Mouse (Mus musculus): Measurements from ENCODE around the gene Lrrc4. TPM values are rescaled to one million over a fixed set of nuclear protein-coding genes. Genes with fewer than 3 reads are reported as not detected.

Lrrc4 gene
- polyA plus RNA-seq, 1 experiment from 2014 or later, result 1.0 TPM

GRCm38 (mm10) chr6:28621431-28621830, 210.1 kb downstream of the Lrrc4 start:
- DNase-seq (ENCODE audit: low spot score), result no peak
- WGBS, result 82% methylated on average over 4 of the region's 4 CpGs
- Histone ChIP-seq H3K36me3 (ENCODE audit: control insufficient read depth, insufficient read depth, low read length) (peaks cover 7% of the 10 kb centered on the region; the same call in 1 of the 2 replicates), H3K4me2 (ENCODE audit: low read depth, low read length) (no peak overlapping the region), H3K4me1 (ENCODE audit: control insufficient read depth, insufficient read depth, low read length) (peaks cover 9% of the 10 kb centered on the region), H3K9ac (ENCODE audit: low read depth, low read length) (no peak overlapping the region), H3K27me3 (replicated peaks; ENCODE audit: control insufficient read depth, insufficient read depth, low read length) (no peaks in the 10 kb centered on the region), H3K9me3 (ENCODE audit: control insufficient read depth, low read length) (no peaks in the 10 kb centered on the region), H3K27ac (replicated peaks; ENCODE audit: low read depth, low read length) (no peak overlapping the region), H3K4me3 (ENCODE audit: low read depth, low read length) (no peak overlapping the region)
- no peak for ATAC-seq (ENCODE audit: low read depth)

- Histone ChIP-seq H3K27me3 (replicated peaks; ENCODE audit: control insufficient read depth, insufficient read depth, low read length) (no peaks in the 10 kb centered on the region), H3K4me2 (ENCODE audit: low read depth, low read length) (no peak overlapping the region), H3K36me3 (ENCODE audit: control insufficient read depth, insufficient read depth, low read length) (no peaks in the 10 kb centered on the region), H3K9me3 (ENCODE audit: control insufficient read depth, low read length) (no peaks in the 10 kb centered on the region), H3K27ac (replicated peaks; ENCODE audit: low read depth, low read length) (no peak overlapping the region), H3K4me3 (ENCODE audit: low read depth, low read length) (no peak overlapping the region), H3K9ac (ENCODE audit: low read depth, low read length) (no peak overlapping the region), H3K4me1 (ENCODE audit: control insufficient read depth, insufficient read depth, low read length) (peaks cover 9% of the 10 kb centered on the region)
- WGBS, result 41% methylated on average over 7 of the region's 7 CpGs
- no peak for DNase-seq (ENCODE audit: low spot score)
- ATAC-seq (ENCODE audit: low read depth), result no peak
Measured at GRCm38 (mm10) chr6:28618751-28619153, 212.8 kb downstream of the Lrrc4 start.

GRCm38 (mm10) chr6:28618299-28618698, 213.2 kb downstream of the Lrrc4 start:
- WGBS, result 62% methylated on average over 3 of the region's 3 CpGs
- Histone ChIP-seq H3K9ac (ENCODE audit: low read depth, low read length) (no peak overlapping the region), H3K27me3 (replicated peaks; ENCODE audit: control insufficient read depth, insufficient read depth, low read length) (no peaks in the 10 kb centered on the region), H3K4me2 (ENCODE audit: low read depth, low read length) (no peak overlapping the region), H3K4me3 (ENCODE audit: low read depth, low read length) (no peak overlapping the region), H3K9me3 (ENCODE audit: control insufficient read depth, low read length) (no peaks in the 10 kb centered on the region), H3K4me1 (ENCODE audit: control insufficient read depth, insufficient read depth, low read length) (peaks cover 13% of the 10 kb centered on the region), H3K36me3 (ENCODE audit: control insufficient read depth, insufficient read depth, low read length) (no peaks in the 10 kb centered on the region), H3K27ac (replicated peaks; ENCODE audit: low read depth, low read length) (no peak overlapping the region)
- ATAC-seq (ENCODE audit: low read depth), result no peak
- no peak for DNase-seq (ENCODE audit: low spot score)

GRCm38 (mm10) chr6:28615966-28616365, 215.6 kb downstream of the Lrrc4 start:
- Histone ChIP-seq H3K9me3 (ENCODE audit: control insufficient read depth, low read length) (no peaks in the 10 kb centered on the region), H3K36me3 (ENCODE audit: control insufficient read depth, insufficient read depth, low read length) (no peaks in the 10 kb centered on the region), H3K9ac (ENCODE audit: low read depth, low read length) (no peak overlapping the region), H3K4me3 (ENCODE audit: low read depth, low read length) (no peak overlapping the region), H3K27me3 (replicated peaks; ENCODE audit: control insufficient read depth, insufficient read depth, low read length) (no peaks in the 10 kb centered on the region), H3K27ac (replicated peaks; ENCODE audit: low read depth, low read length) (no peak overlapping the region), H3K4me2 (ENCODE audit: low read depth, low read length) (no peak overlapping the region), H3K4me1 (ENCODE audit: control insufficient read depth, insufficient read depth, low read length) (peaks cover 15% of the 10 kb centered on the region)
- WGBS, result 50% methylated on average over 3 of the region's 3 CpGs
- DNase-seq (ENCODE audit: low spot score), result no peak
- ATAC-seq (ENCODE audit: low read depth), result no peak

GRCm38 (mm10) chr6:28615408-28615807, 216.1 kb downstream of the Lrrc4 start:
- Histone ChIP-seq H3K27me3 (replicated peaks; ENCODE audit: control insufficient read depth, insufficient read depth, low read length) (no peaks in the 10 kb centered on the region), H3K9me3 (ENCODE audit: control insufficient read depth, low read length) (no peaks in the 10 kb centered on the region), H3K4me3 (ENCODE audit: low read depth, low read length) (no peak overlapping the region), H3K4me1 (ENCODE audit: control insufficient read depth, insufficient read depth, low read length) (peaks cover 15% of the 10 kb centered on the region), H3K36me3 (ENCODE audit: control insufficient read depth, insufficient read depth, low read length) (no peaks in the 10 kb centered on the region), H3K4me2 (ENCODE audit: low read depth, low read length) (no peak overlapping the region), H3K27ac (replicated peaks; ENCODE audit: low read depth, low read length) (no peak overlapping the region), H3K9ac (ENCODE audit: low read depth, low read length) (no peak overlapping the region)
- WGBS, result 70% methylated on average over 3 of the region's 3 CpGs
- DNase-seq (ENCODE audit: low spot score) (no peak), ATAC-seq (ENCODE audit: low read depth) (no peak)

GRCm38 (mm10) chr6:28614856-28615255, 216.7 kb downstream of the Lrrc4 start:
- WGBS, result 87% methylated on average over 4 of the region's 4 CpGs
- no peaks in the 10 kb centered on the region for H3K9me3 ChIP-seq (ENCODE audit: control insufficient read depth, low read length)
- peaks cover 15% of the 10 kb centered on the region for H3K4me1 ChIP-seq (ENCODE audit: control insufficient read depth, insufficient read depth, low read length)
- no peak overlapping the region for H3K9ac ChIP-seq (ENCODE audit: low read depth, low read length)
- H3K4me3 ChIP-seq (ENCODE audit: low read depth, low read length), result no peak overlapping the region
- H3K27me3 ChIP-seq (replicated peaks; ENCODE audit: control insufficient read depth, insufficient read depth, low read length), result no peaks in the 10 kb centered on the region
- no peak overlapping the region for H3K27ac ChIP-seq (replicated peaks; ENCODE audit: low read depth, low read length)
- no peak for DNase-seq (ENCODE audit: low spot score)
- no peaks in the 10 kb centered on the region for H3K36me3 ChIP-seq (ENCODE audit: control insufficient read depth, insufficient read depth, low read length)
- no peak overlapping the region for H3K4me2 ChIP-seq (ENCODE audit: low read depth, low read length)
- no peak for ATAC-seq (ENCODE audit: low read depth)

GRCm38 (mm10) chr6:28613441-28613840, 218.1 kb downstream of the Lrrc4 start:
- Histone ChIP-seq H3K9me3 (ENCODE audit: control insufficient read depth, low read length) (no peaks in the 10 kb centered on the region), H3K4me3 (ENCODE audit: low read depth, low read length) (no peak overlapping the region), H3K27me3 (replicated peaks; ENCODE audit: control insufficient read depth, insufficient read depth, low read length) (no peaks in the 10 kb centered on the region), H3K27ac (replicated peaks; ENCODE audit: low read depth, low read length) (no peak overlapping the region), H3K9ac (ENCODE audit: low read depth, low read length) (no peak overlapping the region), H3K36me3 (ENCODE audit: control insufficient read depth, insufficient read depth, low read length) (no peaks in the 10 kb centered on the region), H3K4me2 (ENCODE audit: low read depth, low read length) (no peak overlapping the region), H3K4me1 (ENCODE audit: control insufficient read depth, insufficient read depth, low read length) (peaks cover 10% of the 10 kb centered on the region)
- WGBS, result 67% methylated on average over 4 of the region's 4 CpGs
- no peak for ATAC-seq (ENCODE audit: low read depth)
- DNase-seq (ENCODE audit: low spot score), result no peak

Other genes with a start within 250 kb of the Lrrc4 start
- 0.18 TPM in 1 of 2 replicates, not detected in the other for gene Lep, start 228.5 kb upstream of the Lrrc4 start, polyA plus RNA-seq (2014; fragmentation: Nextera tagmentation; extraction: Ambion mirVana)